Mouse (Mus musculus): ENCODE results near the gene Btrc. TPM values are rescaled to one million over a fixed set of nuclear protein-coding genes. Genes with fewer than 3 reads are reported as not detected.

Btrc gene
- total RNA-seq, 2 experiments from 2014 or later: 23.8 to 28.3 TPM

DNA sequence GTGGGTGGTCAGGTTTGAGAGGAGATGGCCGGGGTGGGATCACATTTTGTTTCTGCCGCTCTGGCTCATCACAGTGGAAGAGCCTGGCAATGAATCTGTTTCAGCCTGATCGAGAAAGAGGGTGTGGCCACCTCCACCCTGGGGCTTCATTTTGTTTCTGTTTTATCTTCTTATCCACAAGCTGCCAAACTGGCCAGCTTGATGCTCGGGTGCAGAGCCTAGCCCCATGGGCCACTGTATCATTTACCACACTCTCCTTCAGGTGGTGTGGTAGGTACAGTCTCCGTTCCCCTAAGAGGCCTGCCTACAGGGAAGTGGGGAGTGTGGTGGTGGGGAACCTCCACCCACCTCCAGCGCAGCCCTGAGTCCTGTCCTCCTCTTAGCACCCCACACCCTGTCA lies 209.5 kb downstream of the Btrc start:
- no peak for DNase-seq (ENCODE audit: low spot score)

DNA sequence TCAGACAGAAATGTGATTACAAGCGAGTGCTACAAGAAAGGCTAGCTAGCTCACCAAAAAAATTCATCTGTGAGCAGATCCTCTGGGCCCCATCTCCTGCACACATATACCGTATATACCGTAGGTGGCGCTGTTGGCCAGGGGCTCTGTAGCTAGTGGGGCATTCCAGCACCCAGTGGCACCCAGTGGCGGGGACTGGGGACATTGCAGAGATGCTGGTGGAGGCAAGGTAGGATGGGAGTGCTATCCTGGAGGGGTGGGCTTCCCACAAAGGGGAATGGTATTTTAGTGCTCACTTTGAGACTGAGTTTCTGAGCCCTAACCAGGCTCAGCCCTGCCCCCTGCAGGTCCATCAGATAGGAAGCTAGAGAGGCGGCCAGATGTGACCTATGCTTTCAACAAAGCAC lies 210.3 kb downstream of the Btrc start:
- DNase-seq (ENCODE audit: low spot score): peak; percentile 79

DNA sequence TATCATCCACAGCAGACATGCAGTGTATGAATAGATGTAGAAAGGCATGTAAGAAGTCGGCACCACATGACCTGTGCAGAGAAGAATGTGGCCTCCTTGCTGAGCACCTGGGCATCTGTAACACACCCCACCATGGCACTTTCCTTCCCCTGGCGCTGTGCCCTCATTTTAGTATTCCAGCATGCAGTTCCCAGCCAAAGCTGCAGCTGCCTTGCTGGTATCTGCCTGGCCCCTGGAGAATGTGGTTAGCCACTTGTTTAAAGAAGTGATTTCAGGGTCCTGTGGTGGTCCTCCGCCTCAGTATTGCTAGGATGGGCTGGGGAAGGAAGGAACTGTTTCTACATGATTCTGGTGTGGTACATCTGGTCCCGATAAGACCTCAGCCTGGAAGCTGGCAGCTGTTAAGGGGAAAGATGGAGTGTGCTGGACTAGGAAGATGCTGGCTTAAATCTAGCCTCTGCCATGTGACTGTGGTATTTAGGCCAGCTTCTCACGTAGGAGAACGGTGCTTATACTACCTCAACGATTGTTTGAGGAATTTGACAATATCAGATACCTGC lies 210.9 kb downstream of the Btrc start:
- DNase-seq (ENCODE audit: low spot score): no peak

DNA sequence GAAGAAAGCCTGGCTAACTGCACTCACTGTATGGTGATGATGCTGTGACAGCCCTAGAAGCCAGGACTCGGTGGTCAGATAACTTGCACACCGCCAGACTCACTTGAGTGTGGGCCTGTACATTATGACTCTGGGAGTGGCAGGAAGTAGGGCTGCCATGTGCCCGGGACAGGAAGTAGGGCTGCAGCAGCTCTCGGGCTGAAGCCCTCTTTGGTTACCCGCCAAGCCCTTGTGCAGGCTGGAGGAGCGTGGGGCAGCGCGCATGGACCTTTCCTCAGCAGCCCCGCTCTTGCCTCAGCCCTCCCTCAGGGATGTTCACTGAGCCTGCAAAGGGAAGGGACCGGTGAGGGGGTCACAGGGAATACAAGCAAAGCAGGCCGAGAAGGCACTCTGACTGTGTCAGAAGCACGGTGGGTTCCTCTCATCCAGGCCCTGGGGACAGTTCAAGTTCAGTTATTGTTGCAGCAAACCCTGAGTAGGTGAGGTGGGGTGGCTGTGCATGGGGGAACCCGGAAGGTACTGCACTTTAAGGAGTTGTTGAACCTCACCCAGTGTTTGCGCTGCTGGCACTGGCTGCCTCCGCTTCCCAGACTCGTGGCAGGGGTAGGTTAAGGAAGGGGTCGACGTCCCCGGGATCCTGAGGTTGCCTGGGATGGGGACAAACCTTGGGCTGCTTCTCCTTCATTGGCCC lies 211.6 kb downstream of the Btrc start:
- DNase-seq (ENCODE audit: low spot score): no peak

DNA sequence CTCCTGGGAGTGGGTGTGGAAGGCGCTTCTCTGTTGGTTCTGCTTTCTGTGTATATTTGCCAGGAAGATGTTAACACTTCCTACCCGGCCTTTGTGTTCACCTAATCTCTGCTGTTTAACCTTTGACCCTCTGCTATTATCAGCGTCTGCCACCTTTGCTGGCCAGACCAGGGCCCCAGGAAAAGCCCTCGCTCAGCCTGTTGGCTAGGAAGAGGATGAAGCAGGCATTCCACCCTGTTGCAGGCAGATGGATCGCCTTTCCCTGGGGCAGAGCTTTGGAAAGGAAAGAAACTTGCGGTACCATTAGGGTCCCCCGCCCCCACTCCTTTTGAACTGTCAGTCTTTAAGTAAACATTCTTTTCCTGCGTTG lies 212.1 kb downstream of the Btrc start:
- DNase-seq (ENCODE audit: low spot score): no peak

DNA sequence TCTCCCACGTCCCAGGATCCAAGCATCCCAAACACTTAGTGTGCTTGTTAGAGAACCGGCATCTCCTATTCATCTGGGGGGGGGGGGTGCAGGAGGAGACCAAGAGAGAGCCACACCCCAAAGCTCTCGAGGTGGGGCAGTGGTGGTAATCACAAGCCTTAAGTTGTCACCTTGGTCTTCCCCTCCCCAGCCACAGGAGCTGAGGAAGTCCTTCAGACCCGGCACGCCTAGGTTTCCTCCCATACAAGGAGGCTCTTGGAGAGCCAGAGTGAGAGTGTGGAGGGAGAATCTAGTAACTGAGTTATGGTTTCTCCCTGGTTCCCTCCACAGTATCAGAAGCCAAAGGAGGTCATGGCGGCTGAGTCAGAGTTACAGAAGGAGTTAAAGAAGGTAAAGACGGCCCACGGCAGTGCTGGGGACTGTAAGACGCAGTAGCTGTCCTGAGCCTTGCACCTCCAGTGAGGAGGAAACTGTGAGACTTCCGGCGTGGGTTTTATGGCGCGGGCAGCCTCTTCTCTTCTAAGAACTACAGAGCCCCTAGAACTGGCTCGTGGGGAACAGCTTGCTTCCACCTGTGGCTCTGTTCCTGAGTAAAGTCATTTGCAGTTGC lies 213.7 kb downstream of the Btrc start:
- DNase-seq (ENCODE audit: low spot score): no peak

DNA sequence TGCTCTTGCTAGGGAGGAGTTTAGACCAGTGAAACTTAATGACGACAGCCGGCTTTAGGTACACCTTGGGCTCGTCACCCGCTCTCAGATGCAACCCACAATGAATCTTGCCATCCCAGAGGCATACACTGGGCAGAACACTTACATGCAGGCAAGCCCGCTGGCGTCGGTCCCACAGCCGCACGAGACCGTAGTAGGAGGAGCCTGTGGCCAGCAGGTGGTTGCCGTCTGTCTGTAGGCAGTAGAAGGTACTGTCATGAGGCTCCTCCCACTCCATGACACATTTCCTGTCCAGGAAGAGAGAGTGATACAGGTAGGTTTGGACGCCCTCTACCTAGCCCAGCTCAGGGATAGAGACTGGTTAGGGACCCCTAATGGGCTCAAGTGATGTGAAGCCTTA lies 215.4 kb downstream of the Btrc start:
- no peak for DNase-seq (ENCODE audit: low spot score)

DNA sequence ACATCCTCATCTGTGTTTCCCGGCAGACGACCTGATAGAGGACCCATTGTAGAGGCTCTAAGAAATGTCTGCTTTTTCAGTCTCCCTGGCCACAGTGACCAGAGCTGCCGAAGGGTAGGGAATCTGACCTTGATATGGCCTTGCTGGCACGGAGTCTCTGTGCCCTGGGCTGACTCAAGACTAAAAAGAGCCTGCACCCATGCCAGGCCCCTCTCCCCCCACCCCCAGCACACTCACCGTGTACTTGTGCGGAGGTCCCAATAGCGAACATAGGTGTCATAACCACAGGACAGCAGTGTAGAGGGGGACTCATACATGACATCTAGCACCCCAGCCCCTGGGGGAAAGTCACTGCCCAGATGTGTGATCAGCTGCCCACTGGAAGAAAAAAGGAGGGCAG lies 215.9 kb downstream of the Btrc start:
- no peak for DNase-seq (ENCODE audit: low spot score)

Other genes with a start within 250 kb of the Btrc start
- not detected for gene Tlx1, start 213.1 kb upstream of the Btrc start, total RNA-seq (2021)
- gene Lbx1, start 127.9 kb upstream of the Btrc start, total RNA-seq (2021): 10 to 100 TPM; 62.4 to 63.1 TPM
- 10 to 100 TPM; 14.8 to 15.1 TPM for gene Poll, start 196.8 kb downstream of the Btrc start, total RNA-seq (2021)
- gene Gm17018, start 196.9 kb downstream of the Btrc start, total RNA-seq (2021): 10 to 100 TPM; 16.7 to 19.6 TPM

All from gastrocnemius, adult 18-20 months (tissue).